Mouse (Mus musculus) CD8-positive naive resting alpha-beta T cell, adult 2 months (primary cell): Measurements from ENCODE around the gene Ip6k2.
A peak's percentile ranks its signal among the peaks of the same experiment; 100 is the strongest.

Source experiments
- DNase-seq, 2 experiments: peaks; one replicate each; pipeline ENCODE4 v3.0.0; 2022; ENCODE audit warnings: low read depth in 2 of 2, low spot score in 2 of 2

Ip6k2 gene

DNA sequence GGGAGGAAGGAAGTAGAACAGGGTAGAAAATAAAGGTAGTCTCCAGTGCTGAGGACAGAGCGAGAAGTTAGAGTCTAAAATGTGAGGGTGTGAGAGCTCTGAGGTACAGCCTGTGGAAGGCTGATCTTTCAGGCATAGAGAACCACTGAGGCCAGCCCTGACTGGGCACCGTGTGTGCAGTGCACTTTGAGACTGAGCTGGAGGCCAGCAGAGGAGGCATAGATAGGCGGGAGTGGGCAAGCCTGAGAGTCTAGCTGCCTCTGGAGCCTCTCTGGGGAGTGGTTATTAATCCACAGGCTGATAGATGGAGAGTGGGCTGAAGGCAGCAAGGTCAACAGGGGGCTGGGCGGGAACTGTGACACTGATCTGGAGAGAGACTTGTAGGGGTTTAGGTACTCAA lies 1.7 kb upstream of the Ip6k2 start:
- no peak for DNase-seq

DNA sequence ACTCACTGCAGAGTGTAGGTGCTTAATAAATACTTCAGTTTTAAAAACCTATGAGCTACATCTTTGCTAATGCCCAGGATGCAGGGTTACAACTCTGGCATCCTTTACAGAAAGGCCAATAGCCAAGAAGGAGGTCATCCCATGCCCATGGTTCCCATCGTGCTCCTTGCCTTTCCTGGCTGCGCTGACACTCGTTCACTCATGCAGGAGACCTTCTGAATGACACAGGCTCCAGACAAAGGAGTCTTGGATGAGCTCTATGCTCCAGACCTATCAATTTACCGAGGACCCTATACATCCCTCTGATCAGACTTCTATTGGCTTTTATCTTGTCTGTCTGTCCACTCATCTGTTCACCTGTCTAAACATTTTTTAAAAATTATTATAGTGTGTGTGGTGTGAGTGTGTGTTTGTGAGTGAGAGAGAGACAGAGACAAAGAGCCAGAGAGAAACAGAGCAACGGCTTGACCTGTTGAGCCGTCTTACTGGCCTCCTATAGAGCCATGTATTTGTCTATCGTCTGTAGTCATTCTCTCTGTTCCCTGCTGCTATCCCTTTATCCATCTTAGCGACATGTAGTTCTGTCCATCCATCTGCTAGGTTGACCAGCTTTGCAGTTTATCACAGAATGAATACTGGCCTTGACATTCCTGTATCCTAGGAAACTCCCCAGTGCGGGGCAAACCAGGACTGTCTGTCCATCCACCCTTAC lies 604 bp upstream of the Ip6k2 start:
- DNase-seq: no peak

DNA sequence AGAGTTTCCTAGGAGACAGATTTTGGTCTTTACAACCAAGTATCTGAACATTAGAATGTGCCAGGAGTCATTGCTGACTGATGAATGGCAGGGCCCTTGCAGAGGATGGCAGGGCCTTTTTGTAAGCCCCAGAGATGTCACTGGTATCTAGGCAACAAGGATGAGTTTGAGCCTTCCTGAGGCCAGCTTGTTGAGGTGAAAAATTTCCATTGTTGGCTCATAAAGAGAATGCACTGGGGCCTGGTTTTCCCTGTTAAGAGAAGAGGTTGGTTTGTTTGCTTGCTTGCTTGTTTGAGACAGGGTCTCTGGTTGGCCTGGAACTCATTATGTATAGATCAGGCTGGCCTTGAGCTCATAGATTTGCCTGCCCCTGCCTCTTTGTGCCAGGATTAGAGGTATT lies 1.8 kb downstream of the Ip6k2 start:
- no peak for DNase-seq

DNA sequence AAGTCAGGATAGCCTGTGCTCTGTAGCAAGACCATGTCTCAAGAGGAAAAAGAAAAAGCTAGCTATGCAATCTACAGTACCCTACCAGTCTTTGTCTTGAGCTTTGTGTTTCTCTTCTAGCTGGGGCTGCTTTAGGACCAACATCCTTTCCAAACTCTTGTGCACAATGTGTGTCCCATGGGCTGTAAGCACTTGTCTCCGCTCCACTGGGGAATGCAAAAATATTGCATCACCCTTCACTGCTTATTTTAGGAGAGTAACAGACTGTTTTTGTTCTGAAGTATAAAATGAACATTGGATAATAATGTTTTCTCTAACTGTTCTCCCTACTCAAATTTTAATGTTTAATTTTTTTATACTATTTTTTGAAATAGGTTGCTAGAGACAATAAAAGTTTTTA lies 2.9 kb downstream of the Ip6k2 start:
- DNase-seq: no peak

DNA sequence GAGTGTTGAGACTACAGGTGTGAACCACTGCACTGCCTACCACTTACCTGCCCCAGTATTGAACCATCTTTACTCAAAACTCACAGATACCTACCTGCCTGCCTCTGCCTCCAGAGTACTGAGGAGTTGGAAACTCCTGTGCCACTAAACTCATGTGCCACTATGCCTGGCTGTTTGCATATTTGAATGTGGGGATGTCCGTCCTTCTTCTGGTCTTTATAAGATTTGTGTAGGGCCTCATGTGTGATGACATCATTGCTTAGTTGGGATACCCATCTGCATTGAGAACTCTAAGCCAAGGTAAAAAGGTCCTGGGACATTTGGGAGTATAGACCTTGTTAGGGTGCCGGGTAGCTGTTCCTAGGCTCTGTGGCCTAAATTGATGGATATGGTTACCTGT lies 3.5 kb downstream of the Ip6k2 start:
- no peak for DNase-seq

DNA sequence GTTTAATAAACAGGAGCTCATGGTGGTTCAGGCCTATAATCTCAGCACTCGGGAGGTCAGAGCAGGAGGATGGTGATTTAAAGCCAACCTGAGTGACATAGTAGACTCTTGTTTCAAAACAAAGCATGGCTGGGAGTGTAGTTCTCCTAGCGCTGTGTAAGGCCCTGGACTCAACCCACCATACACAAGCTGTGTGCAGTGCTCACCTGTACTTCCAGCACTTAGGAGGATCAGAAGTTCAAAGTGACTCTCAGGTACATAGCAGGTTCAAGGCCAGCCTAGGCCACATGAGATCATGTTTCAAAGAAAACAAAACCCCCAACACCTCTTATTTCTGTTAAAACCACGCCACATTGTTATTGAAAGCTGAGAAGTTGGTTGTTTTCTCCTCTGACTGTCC lies 5.1 kb downstream of the Ip6k2 start:
- no peak for DNase-seq

DNA sequence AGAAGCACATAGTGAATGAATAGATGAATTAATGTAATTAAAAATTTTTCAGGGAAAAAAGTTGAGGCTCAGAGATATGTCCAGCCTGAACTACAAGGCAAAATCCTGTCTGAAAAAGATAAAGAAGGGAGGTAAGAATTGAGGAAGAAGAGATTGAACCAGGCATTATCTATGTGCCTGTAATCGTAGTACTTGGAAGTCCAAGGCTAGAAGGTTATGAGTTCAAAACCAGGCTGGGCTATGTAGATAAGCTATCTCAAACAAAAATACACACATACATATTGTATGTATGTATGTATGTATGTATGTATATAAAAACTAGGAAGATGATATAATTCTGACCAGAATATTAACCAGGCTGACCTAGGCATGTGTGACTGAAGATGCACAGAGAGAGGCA lies 8.7 kb downstream of the Ip6k2 start:
- DNase-seq: no peak

DNA sequence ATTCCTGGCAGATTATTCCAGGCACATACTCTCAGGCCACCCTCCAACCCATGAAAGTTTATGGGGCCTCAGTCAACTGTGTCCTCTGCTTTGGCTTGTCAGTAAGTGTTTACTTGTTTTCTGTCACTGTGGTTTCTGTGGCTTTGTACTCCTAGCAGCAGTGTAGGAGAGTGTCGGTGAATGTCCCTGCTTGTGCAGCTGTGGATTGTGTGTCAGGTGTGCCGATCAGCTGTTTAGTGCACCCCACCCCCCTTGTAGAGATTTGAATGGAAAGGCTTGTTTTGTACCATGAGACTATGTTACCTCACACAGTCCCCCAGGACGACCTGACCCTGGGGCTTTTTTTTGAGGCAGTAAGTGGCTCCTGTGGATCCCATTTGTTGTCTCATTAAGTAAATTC lies 9.1 kb downstream of the Ip6k2 start:
- DNase-seq: peak; percentile 20 to 57

DNA sequence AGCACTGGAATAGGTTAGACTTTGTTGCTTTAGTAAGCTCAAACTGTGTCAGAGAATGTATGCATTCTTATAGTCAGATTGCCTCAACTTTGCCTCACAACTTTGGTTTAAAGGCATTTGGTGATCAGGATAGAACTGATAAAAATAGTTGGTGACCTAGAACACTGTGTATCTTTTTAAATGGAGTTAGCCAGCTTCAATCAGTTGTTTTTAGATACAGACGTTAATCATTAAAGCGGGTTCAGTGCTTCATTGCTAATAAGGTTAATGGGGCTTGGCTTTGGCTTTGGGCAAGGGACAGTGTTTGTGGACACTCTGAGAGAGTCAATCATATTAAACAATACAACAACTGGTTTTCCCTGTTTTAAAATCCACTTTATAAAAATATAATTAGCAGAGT lies 11.7 kb downstream of the Ip6k2 start:
- DNase-seq: no peak

DNA sequence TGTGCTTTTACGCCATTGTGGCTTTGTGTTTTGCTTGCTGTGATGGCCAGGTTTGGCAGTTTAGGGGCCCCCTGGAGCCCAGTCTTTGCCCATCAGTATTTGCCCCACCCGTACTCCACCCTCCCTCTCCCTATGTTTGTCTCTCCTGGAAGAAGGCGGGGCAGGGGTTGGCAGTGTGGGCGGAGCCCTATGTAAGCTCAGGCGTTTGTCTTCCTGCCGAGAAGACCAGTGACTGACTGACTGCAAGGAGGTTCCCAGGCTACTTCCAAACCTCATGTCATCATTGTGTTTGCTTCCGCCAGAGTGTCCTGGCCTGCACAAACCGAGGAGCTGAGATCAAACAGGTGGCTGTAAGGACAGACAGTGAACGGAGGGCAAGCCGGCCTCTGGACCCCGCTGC lies 12.2 kb downstream of the Ip6k2 start:
- no peak for DNase-seq

DNA sequence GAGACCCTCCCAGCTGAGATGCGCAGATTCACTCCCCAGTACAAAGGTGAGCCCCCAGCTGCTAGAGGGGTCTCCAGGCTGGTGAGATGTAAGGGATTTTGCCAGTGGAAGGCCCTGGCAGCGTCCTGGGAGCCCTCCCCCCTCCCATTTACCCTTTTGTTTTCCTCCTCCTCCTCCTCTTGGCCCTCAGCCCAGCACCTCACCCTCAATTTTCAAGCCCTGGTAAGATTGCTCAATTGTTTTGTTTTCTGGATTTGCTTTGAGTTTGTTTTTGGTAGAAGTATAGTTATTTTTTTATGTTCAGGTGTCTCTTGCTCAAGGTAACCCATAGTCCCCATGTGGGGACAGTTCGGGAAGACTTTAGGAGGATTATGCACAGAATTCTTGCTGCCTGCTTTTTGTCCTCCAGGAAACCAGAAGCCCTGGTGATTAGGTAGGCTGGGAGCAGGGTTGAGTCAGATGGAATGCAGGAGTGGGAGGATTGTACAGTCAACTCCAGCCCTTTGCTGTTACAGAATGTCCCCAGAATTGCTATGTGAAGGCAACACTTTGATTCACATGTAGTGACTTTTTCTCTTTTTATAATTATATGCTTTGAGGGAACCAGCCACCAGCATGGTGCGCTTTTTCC lies 12.9 kb downstream of the Ip6k2 start:
- no peak for DNase-seq

DNA sequence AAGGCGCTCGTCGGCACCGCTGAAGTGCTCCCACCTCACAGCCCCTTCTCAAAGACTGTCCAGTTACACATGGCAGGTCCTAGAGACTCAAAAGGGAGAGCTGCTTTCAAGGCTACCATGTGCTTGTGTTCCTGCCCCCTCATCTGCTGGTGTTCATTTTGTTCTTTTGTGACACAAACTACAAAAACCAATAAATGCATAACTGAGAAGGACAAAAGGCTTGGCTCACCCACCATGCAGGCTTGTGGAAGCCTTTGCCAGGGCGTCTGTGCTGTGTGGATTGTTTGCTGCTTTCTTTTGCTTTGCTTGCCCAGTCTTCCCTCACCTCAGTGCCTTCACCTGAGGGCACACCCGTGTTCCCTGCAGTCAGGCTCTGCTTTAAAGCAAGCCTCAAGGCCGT lies 13.9 kb downstream of the Ip6k2 start:
- DNase-seq: no peak

DNA sequence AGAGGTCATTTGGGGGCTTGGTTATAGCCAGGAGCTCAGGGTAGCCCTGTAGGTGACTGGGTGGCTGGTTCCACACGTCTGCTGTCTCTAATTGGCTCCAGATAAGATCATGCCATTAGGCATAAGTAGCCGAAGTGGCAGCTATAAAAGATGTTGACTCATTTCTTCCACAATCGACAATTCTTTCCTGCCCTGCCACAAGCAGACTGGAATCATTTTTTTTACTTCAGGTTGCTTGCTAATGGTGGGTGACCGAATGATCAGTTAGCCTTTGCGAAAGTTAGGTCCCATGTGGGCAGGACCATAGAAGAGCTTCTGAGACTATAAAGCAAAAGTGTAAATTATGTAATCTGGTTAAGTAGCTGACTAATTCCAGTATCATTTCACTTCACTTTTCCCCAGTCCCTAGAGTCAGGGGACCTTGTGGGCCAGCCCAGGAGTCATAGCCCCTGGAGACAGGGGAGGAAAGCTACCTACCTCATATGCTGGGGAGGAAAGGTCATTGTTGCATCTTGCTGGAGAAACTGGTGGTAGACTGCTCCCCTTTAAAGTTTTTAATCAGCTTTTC lies 15.0 kb downstream of the Ip6k2 start:
- DNase-seq: no peak

DNA sequence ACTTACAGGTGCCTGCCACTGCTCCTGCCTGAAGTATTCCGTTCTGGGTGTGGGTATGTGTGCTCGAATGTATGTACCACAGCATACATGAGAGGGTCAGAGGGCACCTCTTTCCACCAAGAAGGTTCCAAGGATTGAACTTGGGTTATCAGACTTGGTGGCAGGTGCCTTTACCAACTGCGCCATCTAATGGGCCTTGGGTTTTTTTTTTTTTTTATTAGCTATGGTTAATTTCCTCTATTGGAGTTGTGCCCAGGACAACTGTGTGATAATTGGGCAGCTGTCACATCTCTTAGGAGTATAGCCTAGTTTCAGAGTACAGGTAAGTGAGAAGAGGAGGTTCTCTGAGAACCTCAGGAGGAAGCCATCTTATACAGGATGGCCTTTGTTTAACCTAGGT lies 16.0 kb downstream of the Ip6k2 start:
- no peak for DNase-seq

DNA sequence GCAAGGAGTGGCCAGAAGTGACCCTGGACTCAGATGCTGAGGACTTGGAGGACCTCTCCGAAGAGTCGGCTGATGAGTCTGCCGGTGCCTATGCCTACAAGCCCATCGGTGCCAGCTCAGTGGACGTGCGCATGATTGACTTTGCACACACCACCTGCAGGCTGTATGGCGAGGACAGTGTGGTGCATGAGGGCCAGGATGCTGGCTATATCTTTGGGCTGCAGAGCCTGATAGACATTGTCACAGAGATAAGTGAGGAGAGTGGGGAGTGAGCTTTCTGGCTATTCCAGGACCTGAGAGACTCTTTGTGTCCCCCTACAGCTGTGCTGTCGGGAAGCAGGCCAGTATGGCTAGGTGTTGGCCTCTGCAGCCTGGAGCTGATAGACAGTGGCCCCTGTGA lies 22.2 kb downstream of the Ip6k2 start:
- no peak for DNase-seq

DNA sequence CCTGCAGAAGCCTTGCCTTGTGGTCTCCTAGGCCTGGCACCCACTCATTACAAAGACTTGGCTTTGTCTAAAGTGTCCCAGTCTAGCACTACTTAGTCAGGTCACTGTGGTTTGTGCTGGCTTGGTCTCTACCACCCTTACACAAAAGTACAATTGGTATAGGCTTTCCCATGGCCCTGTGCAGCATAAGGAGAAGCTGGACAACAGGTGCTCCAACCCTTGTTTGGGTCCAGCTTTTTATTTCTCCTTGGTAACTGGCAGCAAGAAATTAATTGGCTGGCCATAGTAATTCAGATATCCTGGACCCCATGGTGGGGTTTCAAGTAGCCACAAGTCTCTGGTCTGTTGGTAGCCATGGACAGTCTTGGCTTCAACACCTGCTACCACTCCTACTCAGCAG lies 22.8 kb downstream of the Ip6k2 start:
- no peak for DNase-seq

DNA sequence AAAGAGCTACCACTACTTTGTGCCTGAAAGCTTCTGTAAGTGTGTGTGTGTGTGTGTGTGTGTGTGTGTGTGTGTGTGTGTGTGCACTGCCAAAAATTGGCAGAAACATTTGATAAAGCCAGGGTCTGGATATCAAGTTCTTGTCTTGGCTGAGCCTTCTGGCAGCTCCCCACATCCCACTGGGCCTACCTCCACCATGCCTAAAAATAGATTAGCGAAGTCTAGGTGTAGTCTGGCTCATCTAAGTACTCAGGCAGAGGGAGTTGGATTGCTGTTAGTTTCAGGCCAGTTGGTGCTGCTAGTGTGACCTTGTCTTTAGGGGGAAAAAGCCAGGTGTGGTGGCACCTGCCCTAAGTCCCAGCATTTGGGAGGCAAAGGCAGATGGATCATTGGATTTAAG lies 23.2 kb downstream of the Ip6k2 start:
- no peak for DNase-seq

DNA sequence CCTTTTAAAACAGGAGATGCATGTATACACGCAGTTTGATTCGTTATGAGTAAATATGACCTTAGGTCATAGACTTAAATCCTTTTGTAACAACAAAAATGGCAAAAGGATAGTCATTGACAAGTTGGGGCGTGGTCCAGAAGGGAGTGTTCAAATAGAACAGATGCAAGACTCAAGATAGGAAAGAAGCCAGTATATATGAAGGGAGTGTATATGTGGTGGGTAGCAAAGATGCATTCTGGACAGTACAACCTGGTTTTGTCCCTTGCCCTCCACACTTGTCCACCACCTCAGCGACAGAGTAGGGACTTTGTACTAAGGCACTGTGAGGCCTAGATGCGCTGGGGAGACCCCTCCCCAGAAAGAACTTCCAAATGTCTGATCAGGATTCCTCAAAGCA lies 24.1 kb downstream of the Ip6k2 start:
- DNase-seq: no peak

DNA sequence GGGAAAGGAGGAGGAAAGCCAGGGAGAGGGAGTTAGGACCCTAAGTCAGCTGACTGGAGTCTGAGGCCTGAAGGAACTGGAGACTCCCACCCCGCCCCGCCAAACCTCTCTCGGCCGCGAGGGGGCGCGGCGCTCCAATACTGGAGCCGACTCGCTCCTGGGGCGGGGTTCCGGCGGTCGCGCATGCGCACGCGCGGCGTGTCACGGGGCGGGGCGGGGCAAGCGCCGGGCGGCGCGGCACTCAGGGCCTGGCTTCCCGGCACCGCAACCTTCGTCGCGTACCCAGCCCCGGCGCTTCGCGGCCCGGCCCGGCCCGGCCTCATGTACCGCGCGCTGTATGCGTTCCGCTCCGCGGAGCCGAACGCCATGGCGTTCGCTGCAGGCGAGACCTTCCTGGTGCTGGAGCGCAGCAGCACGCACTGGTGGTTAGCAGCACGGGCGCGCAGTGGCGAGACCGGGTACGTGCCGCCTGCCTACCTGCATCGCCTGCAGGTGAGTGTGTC lies 24.6 kb downstream of the Ip6k2 start, which contains the start of gene Nckipsd:
TSS of gene Nckipsd (plus strand) at position 206 of the 503 bp plus-strand sequence.
- DNase-seq: peak; percentile 94 to 95

DNA sequence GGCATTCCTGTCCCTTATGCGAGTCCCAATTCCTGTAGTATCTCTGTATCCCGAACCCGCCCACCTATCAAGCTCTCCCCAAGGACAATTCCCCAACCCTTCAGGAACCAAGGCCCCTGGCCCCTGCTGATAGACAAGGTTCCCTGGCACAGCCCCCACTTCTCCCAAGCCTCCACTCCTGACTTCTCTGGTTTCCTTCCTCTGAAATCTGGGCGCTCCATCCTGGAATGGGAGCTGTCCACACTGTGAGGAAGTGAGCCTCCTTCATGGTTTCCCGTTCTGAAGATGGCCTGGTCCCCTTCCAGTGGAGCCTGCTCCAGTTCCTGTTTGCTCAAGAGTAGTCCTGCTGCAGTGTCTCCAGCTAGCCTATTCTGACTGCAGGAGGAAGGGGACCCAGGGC lies 25.6 kb downstream of the Ip6k2 start:
- no peak for DNase-seq

DNA sequence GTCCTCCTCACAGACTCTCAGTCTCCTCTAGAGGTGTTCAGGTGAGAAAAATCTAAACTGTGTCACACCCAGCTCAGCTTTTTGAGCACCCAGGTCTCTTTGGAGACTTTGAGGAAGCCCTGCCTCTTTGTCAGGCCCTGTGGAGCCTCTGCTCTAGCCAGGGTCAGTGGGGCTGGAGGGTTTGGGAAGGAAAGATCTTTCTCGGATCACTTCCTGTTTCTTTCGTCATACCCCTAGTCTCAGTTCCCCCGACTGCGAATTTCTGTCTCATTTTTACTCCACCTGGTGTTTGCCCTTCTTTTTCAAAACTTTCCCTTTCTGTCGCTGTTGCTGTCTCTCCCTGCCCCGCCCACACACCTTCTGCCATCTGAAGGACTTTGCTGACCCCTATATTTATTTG lies 26.1 kb downstream of the Ip6k2 start:
- DNase-seq: no peak

DNA sequence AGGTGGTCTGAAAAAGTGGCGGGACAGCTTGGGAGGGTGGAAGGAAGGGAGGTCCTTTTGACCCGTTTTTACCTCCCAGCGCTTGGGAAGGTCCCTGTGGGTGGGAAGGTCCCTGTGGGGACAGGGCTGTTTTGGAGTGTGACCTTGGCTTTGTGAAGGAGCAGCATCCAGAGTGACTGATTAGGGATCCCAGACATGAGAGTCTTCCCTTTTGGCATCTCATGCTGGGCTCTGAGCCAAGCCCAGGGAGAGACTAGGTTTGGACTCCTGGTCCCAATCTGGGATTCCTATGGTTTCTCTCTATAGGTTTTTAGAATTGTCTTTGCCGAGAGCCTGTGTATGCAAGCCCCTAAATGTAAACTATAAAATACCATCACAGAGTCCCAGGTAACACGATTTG lies 26.9 kb downstream of the Ip6k2 start:
- no peak for DNase-seq

DNA sequence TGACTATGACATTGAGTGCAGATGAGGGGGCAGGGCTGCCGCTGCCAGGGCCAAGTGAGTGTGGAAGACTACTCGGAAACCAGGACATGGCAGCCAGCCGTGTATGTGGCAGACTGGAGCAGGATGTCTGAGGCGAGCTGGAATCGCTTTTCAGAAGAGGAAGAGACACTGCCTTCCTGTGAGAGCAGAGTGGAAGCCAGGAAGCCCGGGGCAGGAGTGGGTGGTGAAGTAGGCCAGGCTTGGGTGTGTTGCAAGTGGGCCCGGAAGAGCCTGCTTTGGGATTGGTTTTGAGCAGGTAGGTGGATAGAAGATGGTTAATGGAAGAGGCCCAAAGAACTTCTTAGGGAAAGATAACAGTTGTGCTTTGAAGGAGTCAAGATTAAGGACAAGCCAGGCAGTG lies 32.0 kb downstream of the Ip6k2 start:
- no peak for DNase-seq
